Mouse (Mus musculus) midbrain, postnatal 0 days (tissue): ENCODE results near the gene Lonp2. TPM values are rescaled to one million over a fixed set of nuclear protein-coding genes. Genes with fewer than 3 reads are reported as not detected.
A peak's percentile ranks its signal among the peaks of the same experiment; 100 is the strongest.

ENCODE experiments used
- ATAC-seq: fragments of 200-750 bp; cut with Nextera tagmentation; 2 replicates; pipeline ENCODE4 v1.8.0; 2017; ENCODE audit warnings: moderate number of reproducible peaks, mild to moderate bottlenecking, moderate TSS enrichment, moderate library complexity; ENCODE audit not compliant: low FRiP score
- DNase-seq: peaks from one replicate; pipeline ENCODE4 v3.0.0-alpha.2; 2015; ENCODE audit warnings: low spot score
- H3K27ac ChIP-seq: fragments of 300-500 bp; sonication (generic); 2 replicates; pipeline ENCODE4 v1.5.1; 2014; ENCODE audit warnings: low read depth, mild to moderate bottlenecking, low read length, mixed read lengths
- H3K27me3 ChIP-seq: fragments of 300-500 bp; sonication (generic); 2 replicates; pipeline ENCODE4 v1.6.1; 2014; ENCODE audit warnings: low read length, control low read depth, mixed read lengths; ENCODE audit not compliant: insufficient read depth
- H3K36me3 ChIP-seq: fragments of 300-500 bp; sonication (generic); 2 replicates; pipeline ENCODE4 v1.6.1; 2014; ENCODE audit warnings: low read length, control low read depth, mixed read lengths; ENCODE audit not compliant: insufficient read depth
- H3K4me1 ChIP-seq: fragments of 300-500 bp; sonication (generic); 2 replicates; pipeline ENCODE4 v1.6.1; 2014; ENCODE audit warnings: mild to moderate bottlenecking, control low read depth, antibody characterized with exemption, low read length, mixed read lengths; ENCODE audit not compliant: insufficient read depth
- H3K4me2 ChIP-seq: fragments of 300-500 bp; sonication (generic); 2 replicates; pipeline ENCODE4 v1.6.1; 2014; ENCODE audit warnings: low read depth, mild to moderate bottlenecking, low read length, mixed read lengths; ENCODE audit not compliant: poor library complexity, severe bottlenecking
- H3K4me3 ChIP-seq: fragments of 300-500 bp; sonication (generic); 2 replicates; pipeline ENCODE4 v1.5.1; 2014; ENCODE audit warnings: low read depth, mild to moderate bottlenecking, low read length, moderate library complexity
- H3K9ac ChIP-seq: fragments of 300-500 bp; sonication (generic); replicated peaks from 2 replicates; pipeline ENCODE4 v1.6.1; 2014; ENCODE audit warnings: mild to moderate bottlenecking, low read length, moderate library complexity, mixed read lengths; ENCODE audit not compliant: poor library complexity, severe bottlenecking
- H3K9me3 ChIP-seq: fragments of 300-500 bp; sonication (generic); 2 replicates; pipeline ENCODE4 v1.6.1; 2016; ENCODE audit warnings: low read length, control low read depth
- CTCF ChIP-seq: IDR thresholded peaks from 2 replicates; pipeline ENCODE4 v1.5.1; 2016; ENCODE audit warnings: antibody characterized with exemption, mild to moderate bottlenecking
- WGBS: fragments of 180-500 bp; shearing (Covaris S2); extraction: QIAGEN DNeasy Blood & Tissue Kit; methylation state at CpG from one replicate; pipeline ENCODE4 v1.1.7; 2014; 5-methylcytosine and 5-hydroxymethylcytosine counted together
- polyA plus RNA-seq: library from polyadenylated mRNA; unstranded; fragments of >200 nt; fragmentation: Nextera tagmentation; extraction: Ambion mirVana; gene quantifications from 2 replicates; pipeline ENCODE4 v1.2.1, GENCODE M21; 2015
- total RNA-seq: library from RNA; depleted of rRNA; stranded (reverse); fragments of >200 nt; gene quantifications from 2 replicates; pipeline ENCODE4 v1.2.3, GENCODE M21; 2014

Gene Lonp2
- total and polyA plus RNA-seq, 2 experiments from 2014 or later = 55.2 to 62.5 TPM

- H3K9ac ChIP-seq = no peak overlapping the region
- DNase-seq = no peak
Observed at GRCm38 (mm10) chr8:86604676-86605075, 19.2 kb upstream of the Lonp2 start.

GRCm38 (mm10) chr8:86613798-86614197 lies 10.0 kb upstream of the Lonp2 start:
- H3K4me2 ChIP-seq = no peak overlapping the region
- no peak overlapping the region for H3K9ac ChIP-seq
- TF ChIP-seq CTCF = no peak
- WGBS = 87% methylated on average over 2 of the region's 2 CpGs
- no peaks in the 10 kb centered on the region for H3K4me1 ChIP-seq
- H3K9me3 ChIP-seq = no peaks in the 10 kb centered on the region
- H3K27me3 ChIP-seq = no peaks in the 10 kb centered on the region
- no peaks in the 10 kb centered on the region for H3K36me3 ChIP-seq
- ATAC-seq = no peak
- H3K4me3 ChIP-seq = no peak overlapping the region
- H3K27ac ChIP-seq = no peak overlapping the region
- DNase-seq = no peak

More at GRCm38 (mm10) chr8:86604676-86605075, 19.2 kb upstream of the Lonp2 start:
- no peak overlapping the region for H3K4me3 ChIP-seq
- 82% methylated on average over 3 of the region's 3 CpGs for WGBS
- H3K27ac ChIP-seq = no peak overlapping the region
- H3K9me3 ChIP-seq = no peaks in the 10 kb centered on the region
- no peaks in the 10 kb centered on the region for H3K27me3 ChIP-seq
- no peak overlapping the region for H3K4me2 ChIP-seq
- no peaks in the 10 kb centered on the region for H3K36me3 ChIP-seq
- no peak for ATAC-seq
- no peak for TF ChIP-seq CTCF
- H3K4me1 ChIP-seq = no peaks in the 10 kb centered on the region

GRCm38 (mm10) chr8:86615095-86615769 lies 8.6 kb upstream of the Lonp2 start:
- WGBS = 88% methylated on average over 6 of the region's 6 CpGs
- no peak for TF ChIP-seq CTCF
- DNase-seq = no peak

GRCm38 (mm10) chr8:86617759-86618387 lies 6.0 kb upstream of the Lonp2 start:
- no peaks in the 10 kb centered on the region for H3K9me3 ChIP-seq
- H3K9ac ChIP-seq = no peak overlapping the region
- no peak overlapping the region for H3K4me3 ChIP-seq
- DNase-seq (no peak), ATAC-seq (no peak)
- no peaks in the 10 kb centered on the region for H3K27me3 ChIP-seq
- no peak for TF ChIP-seq CTCF
- no peak overlapping the region for H3K4me2 ChIP-seq
- 77% methylated on average over 7 of the region's 7 CpGs for WGBS
- no peaks in the 10 kb centered on the region for H3K36me3 ChIP-seq
- no peaks in the 10 kb centered on the region for H3K4me1 ChIP-seq
- no peak overlapping the region for H3K27ac ChIP-seq

More at GRCm38 (mm10) chr8:86615095-86615769, 8.6 kb upstream of the Lonp2 start:
- no peak overlapping the region for H3K4me2 ChIP-seq
- no peak for ATAC-seq
- no peaks in the 10 kb centered on the region for H3K36me3 ChIP-seq
- H3K4me1 ChIP-seq = no peaks in the 10 kb centered on the region
- no peak overlapping the region for H3K9ac ChIP-seq
- H3K9me3 ChIP-seq = no peaks in the 10 kb centered on the region
- no peaks in the 10 kb centered on the region for H3K27me3 ChIP-seq
- H3K4me3 ChIP-seq = no peak overlapping the region
- H3K27ac ChIP-seq = no peak overlapping the region

GRCm38 (mm10) chr8:86623551-86623910 lies 312 bp upstream of the Lonp2 start:
- Histone ChIP-seq H3K4me3 (peak overlapping the region; percentile 86), H3K9ac (peak overlapping the region; percentile 74), H3K27me3 (no peaks in the 10 kb centered on the region), H3K9me3 (no peaks in the 10 kb centered on the region), H3K4me1 (peaks cover 10% of the 10 kb centered on the region; the same call in 1 of the 2 replicates), H3K36me3 (no peaks in the 10 kb centered on the region), H3K27ac (peak overlapping the region; percentile 87), H3K4me2 (peak overlapping the region; percentile 83)
- DNase-seq (no peak), ATAC-seq (no peak)
- WGBS = 2% methylated on average over 14 of the region's 14 CpGs
- no peak for TF ChIP-seq CTCF

- H3K27ac ChIP-seq = no peak overlapping the region
- no peaks in the 10 kb centered on the region for H3K36me3 ChIP-seq
- no peak for DNase-seq
- H3K4me1 ChIP-seq = peaks cover 10% of the 10 kb centered on the region; the same call in 1 of the 2 replicates
- no peaks in the 10 kb centered on the region for H3K27me3 ChIP-seq
- H3K9me3 ChIP-seq = no peaks in the 10 kb centered on the region
- WGBS = 54% methylated on average over 7 of the region's 7 CpGs
- peak overlapping the region; percentile 74 for H3K9ac ChIP-seq
- H3K4me3 ChIP-seq = peak overlapping the region; percentile 86
- no peak for ATAC-seq
- TF ChIP-seq CTCF = no peak
- H3K4me2 ChIP-seq = peak overlapping the region; percentile 83
Observed at GRCm38 (mm10) chr8:86624915-86625314, 1.1 kb downstream of the Lonp2 start.
